Mouse (Mus musculus) mesoderm, embryonic 11.5 days (tissue): ENCODE results near the gene Ywhah.
A peak's percentile ranks its signal among the peaks of the same experiment; 100 is the strongest.

Experiments used
- DNase-seq: peaks from one replicate; pipeline ENCODE4 v3.0.0-alpha.2; 2012; ENCODE audit warnings: low read depth, low spot score

Ywhah gene

GRCm38 (mm10) chr5:33018561-33019425, at the start of gene Ywhah:
Ywhah (plus strand) TSS chr5:33018816.
- DNase-seq = peak; percentile 98

- no peak for DNase-seq
Observed at GRCm38 (mm10) chr5:32976541-32976940, 42.1 kb upstream of the Ywhah start.

GRCm38 (mm10) chr5:32977179-32977578, 41.4 kb upstream of the Ywhah start:
- no peak for DNase-seq

- no peak for DNase-seq
Observed at GRCm38 (mm10) chr5:32985379-32985778, 33.2 kb upstream of the Ywhah start.

- no peak for DNase-seq
Observed at GRCm38 (mm10) chr5:32987873-32988272, 30.7 kb upstream of the Ywhah start.

GRCm38 (mm10) chr5:32989959-32990640, 28.5 kb upstream of the Ywhah start:
- DNase-seq = no peak

GRCm38 (mm10) chr5:32991152-32991551, 27.5 kb upstream of the Ywhah start:
- no peak for DNase-seq

- no peak for DNase-seq
Observed at GRCm38 (mm10) chr5:32994471-32994870, 24.1 kb upstream of the Ywhah start.

- no peak for DNase-seq
Observed at GRCm38 (mm10) chr5:32995756-32996155, 22.9 kb upstream of the Ywhah start.

- no peak for DNase-seq
Observed at GRCm38 (mm10) chr5:32996560-32996959, 22.1 kb upstream of the Ywhah start.

GRCm38 (mm10) chr5:32997686-32998085, 20.9 kb upstream of the Ywhah start:
- no peak for DNase-seq

GRCm38 (mm10) chr5:32998783-32999182, 19.8 kb upstream of the Ywhah start:
- DNase-seq = no peak

GRCm38 (mm10) chr5:33001111-33001510, 17.5 kb upstream of the Ywhah start:
- DNase-seq = no peak

- no peak for DNase-seq
Observed at GRCm38 (mm10) chr5:33002781-33003180, 15.8 kb upstream of the Ywhah start.

GRCm38 (mm10) chr5:33003500-33003899, 15.1 kb upstream of the Ywhah start:
- no peak for DNase-seq

- DNase-seq = no peak
Observed at GRCm38 (mm10) chr5:33004110-33004509, 14.5 kb upstream of the Ywhah start.

- no peak for DNase-seq
Observed at GRCm38 (mm10) chr5:33005442-33006145, 13.0 kb upstream of the Ywhah start.

GRCm38 (mm10) chr5:33006670-33007069, 11.9 kb upstream of the Ywhah start:
- no peak for DNase-seq

GRCm38 (mm10) chr5:33007371-33007770, 11.2 kb upstream of the Ywhah start:
- DNase-seq = no peak

- DNase-seq = no peak
Observed at GRCm38 (mm10) chr5:33009301-33009700, 9.3 kb upstream of the Ywhah start.

GRCm38 (mm10) chr5:33009818-33010812, 8.5 kb upstream of the Ywhah start:
- no peak for DNase-seq
